Mouse (Mus musculus): ENCODE measurements at regions not wholly inside any gene's neighbourhood (a gene's known extent, or its start where the extent isn't known, plus 50 kb on each side); places are given as distances from the start of the nearest gene placed in this dataset.
A peak's percentile ranks its signal among the peaks of the same experiment; 100 is the strongest.

DNA sequence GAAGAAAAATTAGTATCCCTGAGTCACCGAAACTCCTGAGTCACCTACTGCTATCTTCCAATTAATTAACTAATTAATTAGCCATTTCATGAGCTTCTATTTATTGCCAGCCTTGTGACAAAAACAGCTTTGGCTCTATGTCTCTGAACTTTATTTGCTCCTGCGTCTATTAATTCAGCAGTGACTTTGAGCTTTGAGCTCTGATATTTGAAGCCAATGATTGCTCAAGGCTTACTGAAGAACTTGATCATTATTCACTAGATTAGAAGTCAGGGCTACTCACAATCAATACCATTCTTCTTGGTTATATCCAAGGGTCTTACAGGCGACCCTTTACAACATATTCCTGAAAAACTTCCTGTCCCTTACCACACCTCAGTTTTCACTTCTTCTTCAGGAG is 83.2 kb downstream of the Gm10192 start:
- DNase-seq = no peak
- Histone ChIP-seq H3K27ac (ENCODE audit: insufficient read depth, low read length) (no peak overlapping the region), H3K4me3 (replicated peaks; ENCODE audit: insufficient read depth, low read depth, low read length) (no peak overlapping the region), H3K27me3 (ENCODE audit: control insufficient read depth, insufficient read depth, low read length) (no peaks in the 10 kb centered on the region), H3K4me1 (ENCODE audit: control insufficient read depth, insufficient read depth, low read length) (no peaks in the 10 kb centered on the region)
- 76% methylated on average over 3 of the region's 3 CpGs for WGBS
- TF ChIP-seq POLR2A (IDR thresholded peaks at IDR 0.05; ENCODE audit: borderline replicate concordance, insufficient read depth, low read length) (no peak), CTCF (IDR thresholded peaks at IDR 0.05; ENCODE audit: borderline replicate concordance, insufficient read depth, low read depth, low read length) (no peak)

DNA sequence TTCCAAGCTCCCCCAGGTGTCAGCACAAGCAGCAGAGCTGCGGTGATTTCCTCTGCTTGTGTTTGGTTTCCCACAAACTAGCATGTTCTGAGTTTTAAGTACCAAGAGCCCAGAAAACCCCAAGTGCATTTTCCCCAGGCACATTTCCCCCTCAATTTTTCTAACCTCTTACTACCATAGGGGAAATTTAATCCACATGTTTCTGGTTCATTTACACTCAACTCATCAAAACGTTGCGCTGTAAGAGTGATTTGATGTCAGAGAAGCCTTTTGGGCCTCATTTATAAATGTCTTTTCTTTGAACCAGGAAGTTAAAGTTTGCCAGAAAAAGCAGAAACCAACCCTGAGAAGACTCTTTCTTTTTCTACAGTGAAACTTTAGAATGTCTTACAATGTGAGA is 89.4 kb downstream of the Gm10192 start:
- no peak overlapping the region for H3K4me3 ChIP-seq (replicated peaks; ENCODE audit: insufficient read depth, low read depth, low read length)
- H3K4me1 ChIP-seq (ENCODE audit: control insufficient read depth, insufficient read depth, low read length) = no peaks in the 10 kb centered on the region
- no peak overlapping the region for H3K27ac ChIP-seq (ENCODE audit: insufficient read depth, low read length)
- DNase-seq = no peak
- TF ChIP-seq POLR2A (IDR thresholded peaks at IDR 0.05; ENCODE audit: borderline replicate concordance, insufficient read depth, low read length) (no peak), CTCF (IDR thresholded peaks at IDR 0.05; ENCODE audit: borderline replicate concordance, insufficient read depth, low read depth, low read length) (no peak)
- no peaks in the 10 kb centered on the region for H3K27me3 ChIP-seq (ENCODE audit: control insufficient read depth, insufficient read depth, low read length)
- 90% methylated on average over 3 of the region's 3 CpGs for WGBS

DNA sequence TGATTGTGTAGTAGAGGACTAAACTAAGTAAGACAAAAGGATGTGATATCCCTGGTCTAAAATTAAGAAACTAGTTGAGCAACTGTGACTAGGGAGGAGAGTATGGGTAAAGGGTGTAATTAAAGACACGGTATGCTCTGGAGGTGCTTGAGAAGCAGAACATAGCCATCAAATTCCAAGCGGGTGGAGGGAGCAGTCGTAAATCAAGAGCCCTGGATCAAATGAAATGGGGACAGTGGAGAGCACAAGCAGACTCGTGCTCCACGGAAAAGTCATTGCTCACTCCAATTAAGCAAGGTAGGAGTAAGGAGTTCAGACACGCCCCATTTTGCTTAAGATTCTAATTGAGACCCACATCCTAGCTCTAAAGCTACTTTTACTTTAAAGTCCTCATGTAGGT is 132.2 kb downstream of the Gm10192 start:
- WGBS = 91% methylated on average over 6 of the region's 6 CpGs
- H3K4me1 ChIP-seq (ENCODE audit: control insufficient read depth, insufficient read depth, low read length) = no peaks in the 10 kb centered on the region
- DNase-seq = no peak
- no peak for TF ChIP-seq POLR2A (IDR thresholded peaks at IDR 0.05; ENCODE audit: borderline replicate concordance, insufficient read depth, low read length)
- no peak for TF ChIP-seq CTCF (IDR thresholded peaks at IDR 0.05; ENCODE audit: borderline replicate concordance, insufficient read depth, low read depth, low read length)
- H3K27ac ChIP-seq (ENCODE audit: insufficient read depth, low read length) = no peak overlapping the region
- H3K27me3 ChIP-seq (ENCODE audit: control insufficient read depth, insufficient read depth, low read length) = no peaks in the 10 kb centered on the region; the same call in 1 of the 2 replicates
- H3K4me3 ChIP-seq (replicated peaks; ENCODE audit: insufficient read depth, low read depth, low read length) = no peak overlapping the region

DNA sequence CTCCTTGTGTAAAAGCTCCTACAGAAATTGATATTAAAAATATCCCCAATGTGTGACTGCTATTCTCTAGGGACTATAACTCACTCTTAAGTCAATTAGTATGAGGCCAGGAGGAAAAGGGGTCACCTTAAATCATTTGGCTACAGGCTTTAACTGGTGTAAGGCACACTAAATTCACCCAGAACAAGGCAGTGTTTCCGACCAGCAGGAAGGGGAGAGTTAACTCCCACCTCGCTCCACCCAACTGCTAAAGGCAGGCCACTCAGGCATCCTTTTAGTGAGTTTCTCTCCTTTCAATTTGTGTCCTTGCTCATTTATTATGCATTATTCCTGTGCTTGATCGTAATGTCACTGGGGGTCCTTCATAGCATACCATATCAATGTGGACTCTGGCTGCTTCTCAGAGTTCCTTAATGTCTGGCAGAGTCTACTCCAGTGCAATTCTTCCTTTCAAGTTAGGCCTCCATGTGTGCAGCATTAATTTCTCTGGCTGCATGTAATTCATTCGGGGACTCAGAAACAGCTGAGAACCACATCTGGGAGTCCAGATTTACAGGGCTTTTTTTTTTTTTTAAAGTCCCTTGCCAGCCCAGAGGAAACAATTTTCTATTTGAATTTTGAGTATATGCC is 133.8 kb downstream of the Gm10192 start:
- DNase-seq = no peak
- Histone ChIP-seq H3K27me3 (ENCODE audit: control insufficient read depth, insufficient read depth, low read length) (no peaks in the 10 kb centered on the region; the same call in 1 of the 2 replicates), H3K27ac (ENCODE audit: insufficient read depth, low read length) (no peak overlapping the region), H3K4me3 (replicated peaks; ENCODE audit: insufficient read depth, low read depth, low read length) (no peak overlapping the region), H3K4me1 (ENCODE audit: control insufficient read depth, insufficient read depth, low read length) (no peaks in the 10 kb centered on the region)
- TF ChIP-seq CTCF (IDR thresholded peaks at IDR 0.05; ENCODE audit: borderline replicate concordance, insufficient read depth, low read depth, low read length) (no peak), POLR2A (IDR thresholded peaks at IDR 0.05; ENCODE audit: borderline replicate concordance, insufficient read depth, low read length) (no peak)
- WGBS = 54% methylated on average over 4 of the region's 4 CpGs

DNA sequence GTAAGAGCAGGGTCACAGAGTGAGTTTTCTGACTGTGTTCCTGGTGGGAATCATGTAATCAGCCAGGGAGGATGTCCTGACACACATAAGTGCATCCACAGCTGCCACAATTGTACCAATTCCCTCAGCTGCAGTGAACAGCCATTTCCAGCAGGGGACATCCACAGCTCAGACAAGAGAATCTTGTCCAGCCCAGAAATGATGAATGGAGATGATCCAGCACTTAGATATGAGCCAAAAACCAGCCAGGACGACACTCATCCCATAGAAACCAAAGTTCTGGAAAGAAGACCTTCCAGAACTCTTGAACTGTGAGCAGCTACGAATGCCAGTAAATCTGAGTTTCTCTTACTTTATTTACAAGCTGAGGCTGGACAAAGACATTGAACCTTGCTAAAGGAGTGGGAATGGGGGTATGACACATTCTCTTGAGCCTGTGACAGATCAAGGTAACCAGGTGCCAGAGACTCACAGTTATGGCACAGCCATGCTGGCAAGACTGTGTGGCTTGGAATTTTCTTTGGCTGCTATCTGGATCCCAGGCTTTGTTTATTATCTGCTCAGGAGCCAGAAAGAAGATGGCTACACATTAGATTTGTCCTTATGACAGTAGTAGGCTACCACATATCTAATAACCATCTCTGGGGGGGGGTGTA is 145.1 kb downstream of the Gm10192 start:
- Histone ChIP-seq H3K27me3 (ENCODE audit: control insufficient read depth, insufficient read depth, low read length) (no peaks in the 10 kb centered on the region), H3K4me3 (replicated peaks; ENCODE audit: insufficient read depth, low read depth, low read length) (no peak overlapping the region), H3K4me1 (ENCODE audit: control insufficient read depth, insufficient read depth, low read length) (no peaks in the 10 kb centered on the region), H3K27ac (ENCODE audit: insufficient read depth, low read length) (no peak overlapping the region)
- TF ChIP-seq CTCF (IDR thresholded peaks at IDR 0.05; ENCODE audit: borderline replicate concordance, insufficient read depth, low read depth, low read length) (peak; percentile 71), POLR2A (IDR thresholded peaks at IDR 0.05; ENCODE audit: borderline replicate concordance, insufficient read depth, low read length) (no peak)
- DNase-seq = peak; percentile 44 to 47
- WGBS = 7% methylated on average over 2 of the region's 2 CpGs

DNA sequence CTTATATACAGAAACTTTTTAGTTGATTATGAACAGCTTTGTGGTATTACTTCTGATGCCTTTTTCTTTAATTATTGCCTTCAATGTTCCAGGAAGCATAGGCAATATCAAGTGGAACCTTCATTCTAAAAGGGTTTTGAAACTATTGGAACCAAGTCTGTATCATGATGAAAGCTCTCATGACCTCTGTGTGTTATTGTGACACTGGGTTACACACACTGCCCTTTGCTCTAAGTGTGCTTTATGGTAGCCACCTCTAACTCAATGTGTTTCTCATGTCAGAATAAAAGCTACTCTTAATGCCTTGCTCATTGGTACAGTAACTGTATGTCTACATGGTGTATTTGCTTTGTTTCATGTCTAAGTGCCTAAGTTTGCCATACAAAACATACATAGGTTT is 154.0 kb downstream of the Gm10192 start:
- no peak for DNase-seq
- no peak for TF ChIP-seq POLR2A (IDR thresholded peaks at IDR 0.05; ENCODE audit: borderline replicate concordance, insufficient read depth, low read length)
- no peak for TF ChIP-seq CTCF (IDR thresholded peaks at IDR 0.05; ENCODE audit: borderline replicate concordance, insufficient read depth, low read depth, low read length)
- H3K4me1 ChIP-seq (ENCODE audit: control insufficient read depth, insufficient read depth, low read length) = no peaks in the 10 kb centered on the region
- H3K4me3 ChIP-seq (replicated peaks; ENCODE audit: insufficient read depth, low read depth, low read length) = no peak overlapping the region
- no peaks in the 10 kb centered on the region for H3K27me3 ChIP-seq (ENCODE audit: control insufficient read depth, insufficient read depth, low read length)
- H3K27ac ChIP-seq (ENCODE audit: insufficient read depth, low read length) = no peak overlapping the region

DNA sequence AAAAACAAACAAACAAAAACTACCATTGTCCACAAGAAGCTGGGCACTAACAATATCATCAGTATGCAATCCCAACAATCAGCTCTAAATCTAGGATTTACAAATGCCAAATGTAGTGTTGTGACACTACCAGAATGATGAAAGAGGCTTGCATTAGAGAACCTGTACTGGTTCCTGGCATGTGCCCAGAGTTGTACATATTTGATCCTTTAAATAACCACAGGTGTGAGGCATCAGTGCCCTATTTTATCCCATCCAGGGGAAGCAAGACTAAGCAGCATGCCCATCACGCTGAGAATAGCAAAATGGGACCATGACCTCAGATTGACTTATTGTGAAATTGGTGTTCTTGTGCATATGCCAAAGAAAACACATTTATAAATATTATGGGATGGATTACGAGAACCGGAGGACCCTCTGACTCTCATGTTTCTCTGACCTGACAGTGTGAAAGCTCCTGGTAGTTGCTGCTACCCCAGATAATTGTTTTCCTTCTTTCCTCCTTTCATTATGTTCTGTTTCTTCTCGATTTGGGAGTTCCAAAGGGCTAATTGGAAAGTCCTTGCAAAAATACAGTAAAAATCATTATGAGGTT is 157.4 kb downstream of the Gm10192 start:
- Histone ChIP-seq H3K27me3 (ENCODE audit: control insufficient read depth, insufficient read depth, low read length) (no peaks in the 10 kb centered on the region), H3K4me1 (ENCODE audit: control insufficient read depth, insufficient read depth, low read length) (no peaks in the 10 kb centered on the region), H3K27ac (ENCODE audit: insufficient read depth, low read length) (no peak overlapping the region), H3K4me3 (replicated peaks; ENCODE audit: insufficient read depth, low read depth, low read length) (no peak overlapping the region)
- no peak for TF ChIP-seq CTCF (IDR thresholded peaks at IDR 0.05; ENCODE audit: borderline replicate concordance, insufficient read depth, low read depth, low read length)
- no peak for TF ChIP-seq POLR2A (IDR thresholded peaks at IDR 0.05; ENCODE audit: borderline replicate concordance, insufficient read depth, low read length)
- no peak for DNase-seq
- WGBS = 67% methylated on average over 4 of the region's 4 CpGs

DNA sequence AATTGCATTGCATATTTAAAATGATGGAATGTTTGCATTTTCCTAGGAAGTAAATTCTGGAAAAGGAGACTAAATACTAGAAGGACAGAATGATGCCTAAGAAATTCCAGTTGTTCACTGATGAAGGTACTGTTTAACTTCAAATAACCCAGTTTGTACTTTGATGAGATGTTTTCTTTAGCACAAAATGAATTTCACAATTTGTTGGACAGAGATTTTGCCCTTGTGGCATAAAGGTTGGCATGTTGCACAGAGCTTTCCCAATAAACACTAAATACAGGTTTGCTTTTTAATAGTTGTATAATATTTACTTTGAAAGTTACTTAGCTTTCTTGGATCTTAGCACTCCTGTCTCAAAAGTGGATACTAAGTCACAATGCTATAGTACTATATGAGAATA is 181.6 kb downstream of the Gm10192 start:
- TF ChIP-seq CTCF (IDR thresholded peaks at IDR 0.05; ENCODE audit: borderline replicate concordance, insufficient read depth, low read depth, low read length) (no peak), POLR2A (IDR thresholded peaks at IDR 0.05; ENCODE audit: borderline replicate concordance, insufficient read depth, low read length) (no peak)
- Histone ChIP-seq H3K4me3 (replicated peaks; ENCODE audit: insufficient read depth, low read depth, low read length) (no peak overlapping the region), H3K27me3 (ENCODE audit: control insufficient read depth, insufficient read depth, low read length) (no peaks in the 10 kb centered on the region), H3K4me1 (ENCODE audit: control insufficient read depth, insufficient read depth, low read length) (no peaks in the 10 kb centered on the region), H3K27ac (ENCODE audit: insufficient read depth, low read length) (no peak overlapping the region)
- DNase-seq = no peak

Measured in cerebellum, adult 2 months (tissue).